Mouse (Mus musculus): ENCODE results near the gene Odf3b.

DNA sequence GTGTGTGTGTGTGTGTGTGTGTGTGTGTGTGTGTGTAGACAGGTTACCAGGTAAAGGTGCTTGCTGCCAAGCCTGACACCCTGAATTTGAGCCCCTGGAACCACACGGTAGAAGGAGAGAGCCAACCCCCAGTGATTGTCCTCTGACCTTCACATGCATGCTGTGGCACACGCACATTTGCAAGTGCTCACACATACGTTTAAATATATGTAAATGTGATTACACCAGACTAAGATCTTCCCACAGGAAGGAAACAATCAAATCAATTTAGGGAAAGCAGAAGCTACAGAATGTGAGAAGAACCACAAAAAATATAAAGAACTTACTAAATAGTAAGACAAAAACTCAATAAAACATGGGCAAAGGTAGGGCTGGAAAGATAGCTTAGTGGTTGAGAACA is 38.9 kb downstream of the Odf3b start:
- no peak for TF ChIP-seq CTCF (IDR thresholded peaks at IDR 0.05; ENCODE audit: extremely low read depth, insufficient read depth, low read length)
- no peak for TF ChIP-seq POLR2A (IDR thresholded peaks at IDR 0.05; ENCODE audit: extremely low read depth, insufficient read depth, low read length)
